Mouse (Mus musculus): Measurements from ENCODE around the gene Tex30. TPM values are rescaled to one million over a fixed set of nuclear protein-coding genes. Genes with fewer than 3 reads are reported as not detected.
"Not testable (repeated sequence)": the region's sequence is repeated elsewhere in the genome, so short reads cannot be mapped to it uniquely, and the experiment has no call there.

Tex30 gene
- polyA plus RNA-seq, 1 experiment from 2014 or later = 41.3 TPM

DNA sequence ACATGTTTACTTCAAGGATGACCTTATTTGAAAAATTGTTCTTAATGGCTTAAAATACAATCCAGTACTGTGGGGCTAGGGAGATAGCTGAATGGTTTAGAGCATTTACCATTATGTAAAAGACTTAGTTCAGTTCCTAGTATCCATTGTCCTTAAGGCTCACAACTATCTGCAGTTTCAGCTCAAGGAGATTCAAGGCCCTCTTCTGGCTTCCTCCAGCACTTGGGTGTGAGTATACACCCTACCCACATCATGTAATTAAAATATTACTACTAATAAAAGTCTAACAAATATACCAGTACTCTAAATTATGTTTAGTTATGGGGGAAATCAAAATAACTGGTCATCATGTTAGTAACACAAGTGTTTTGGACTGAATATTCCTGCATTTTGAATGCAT, 15.3 kb upstream of the Tex30 start:
- Histone ChIP-seq H3K4me2 (peak overlapping the region; percentile 65), H3K9me3 (no peaks in the 10 kb centered on the region), H3K27ac (replicated peaks) (no peak overlapping the region), H3K36me3 (peaks cover 21% of the 10 kb centered on the region), H3K27me3 (no peaks in the 10 kb centered on the region), H3K4me3 (peak overlapping the region; percentile 73; the same call in 1 of the 2 replicates), H3K4me1 (replicated peaks) (peaks cover 29% of the 10 kb centered on the region), H3K9ac (no peak overlapping the region)
- no peak for ATAC-seq (ENCODE audit: low FRiP score, low read depth)

- Histone ChIP-seq H3K36me3 (peaks cover 18% of the 10 kb centered on the region), H3K9me3 (no peaks in the 10 kb centered on the region), H3K4me2 (peak overlapping the region; percentile 84), H3K9ac (peak overlapping the region; percentile 47; the same call in 1 of the 2 replicates), H3K27me3 (no peaks in the 10 kb centered on the region), H3K4me1 (replicated peaks) (peaks cover 14% of the 10 kb centered on the region), H3K4me3 (peak overlapping the region; percentile 65), H3K27ac (replicated peaks) (0 out of 2 replicates have a peak overlapping the region, but pooled peaks have one; percentile 2)
- no peak for ATAC-seq (ENCODE audit: low FRiP score, low read depth)
- WGBS = 15% methylated on average over 5 of the region's 5 CpGs
These were observed 698 bp upstream of the Tex30 start for GRCm38 (mm10) chr1:44102939-44103338.

DNA sequence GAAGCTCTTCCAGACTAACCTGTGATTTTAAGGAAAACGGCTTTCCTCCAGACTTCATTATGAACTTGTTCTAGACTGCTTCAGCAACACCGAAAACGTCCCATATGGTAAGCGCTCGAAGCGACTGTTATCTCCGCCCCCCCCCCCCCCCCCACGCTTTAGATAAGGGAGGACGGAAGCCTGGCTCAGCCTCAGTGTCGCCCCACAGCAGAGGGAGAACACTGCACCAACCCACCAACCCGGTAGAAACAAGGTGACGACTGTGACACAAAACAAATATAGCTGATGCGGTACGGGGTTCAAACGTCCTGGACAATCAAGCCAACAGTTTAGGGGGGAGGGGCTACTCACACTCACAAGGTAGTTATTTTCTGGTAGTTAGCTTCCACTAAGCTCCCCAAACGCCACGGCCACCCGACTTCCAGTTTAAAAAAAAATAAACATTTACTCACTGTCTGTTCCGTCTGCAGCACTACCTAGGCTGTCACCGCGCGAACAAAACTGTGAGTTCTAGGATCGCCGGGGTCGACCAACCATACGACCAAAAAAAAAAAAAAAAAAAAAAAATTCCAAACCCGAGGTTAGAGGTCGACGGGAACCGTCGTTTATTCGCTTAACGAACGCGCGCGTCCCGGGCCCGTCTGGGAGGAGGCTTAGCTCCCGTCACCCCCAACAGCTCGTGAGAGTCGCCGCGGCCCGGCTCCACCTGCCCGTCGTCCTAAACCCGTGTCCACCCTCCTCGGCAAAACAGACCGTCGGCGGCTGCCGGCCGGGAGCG, 604 bp downstream of the Tex30 start:
- peak overlapping the region; percentile 56 for H3K9ac ChIP-seq
- no peaks in the 10 kb centered on the region for H3K9me3 ChIP-seq
- H3K4me3 ChIP-seq = peak overlapping the region; percentile 65
- ATAC-seq (ENCODE audit: low FRiP score, low read depth) = peak; percentile 80
- WGBS = under 1% methylated on average over 54 of the region's 55 CpGs
- no peaks in the 10 kb centered on the region for H3K27me3 ChIP-seq
- H3K4me1 ChIP-seq (replicated peaks) = peaks cover 14% of the 10 kb centered on the region
- H3K27ac ChIP-seq (replicated peaks) = peak overlapping the region; percentile 79
- peaks cover 15% of the 10 kb centered on the region for H3K36me3 ChIP-seq
- peak overlapping the region; percentile 84 for H3K4me2 ChIP-seq

DNA sequence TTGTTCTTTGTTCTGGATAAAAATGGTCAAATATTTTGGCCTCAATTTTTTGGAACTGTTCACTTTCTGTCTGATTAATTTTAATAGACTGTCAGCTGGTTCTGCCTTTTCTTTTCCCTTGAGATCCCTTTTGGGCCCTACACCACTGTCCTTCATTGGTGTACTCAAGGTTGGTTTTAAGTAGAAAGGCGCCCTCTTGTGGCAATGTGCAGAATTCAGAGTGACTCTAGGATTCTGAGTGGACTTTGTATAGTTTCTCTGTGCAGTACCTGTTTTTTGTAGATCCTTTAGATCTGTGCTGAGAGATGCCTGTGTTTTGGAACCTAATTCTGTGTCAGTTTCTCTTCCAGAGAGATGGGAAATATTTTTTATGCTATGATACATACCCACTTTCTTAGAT, 37.6 kb downstream of the Tex30 start:
- no peak overlapping the region for H3K27ac ChIP-seq (replicated peaks)
- no peak overlapping the region for H3K4me3 ChIP-seq
- H3K36me3 ChIP-seq = no peaks in the 10 kb centered on the region
- WGBS = 0% methylated on average over 1 of the region's 1 CpGs
- no peak overlapping the region for H3K9ac ChIP-seq
- no peaks in the 10 kb centered on the region for H3K27me3 ChIP-seq
- H3K9me3 ChIP-seq = no peaks in the 10 kb centered on the region
- ATAC-seq (ENCODE audit: low FRiP score, low read depth) = no peak
- H3K4me2 ChIP-seq = no peak overlapping the region
- H3K4me1 ChIP-seq (replicated peaks) = no peaks in the 10 kb centered on the region

- no peak for ATAC-seq (ENCODE audit: low FRiP score, low read depth)
- H3K9ac ChIP-seq = no peak overlapping the region
- no peak overlapping the region for H3K4me3 ChIP-seq
- no peaks in the 10 kb centered on the region for H3K9me3 ChIP-seq
- WGBS = 97% methylated on average over 6 of the region's 6 CpGs
- no peaks in the 10 kb centered on the region for H3K36me3 ChIP-seq
- H3K27me3 ChIP-seq = no peaks in the 10 kb centered on the region
- no peak overlapping the region for H3K27ac ChIP-seq (replicated peaks)
- H3K4me2 ChIP-seq = no peak overlapping the region
- no peaks in the 10 kb centered on the region for H3K4me1 ChIP-seq (replicated peaks)
These were observed 38.8 kb downstream of the Tex30 start for GRCm38 (mm10) chr1:44063439-44063838.

DNA sequence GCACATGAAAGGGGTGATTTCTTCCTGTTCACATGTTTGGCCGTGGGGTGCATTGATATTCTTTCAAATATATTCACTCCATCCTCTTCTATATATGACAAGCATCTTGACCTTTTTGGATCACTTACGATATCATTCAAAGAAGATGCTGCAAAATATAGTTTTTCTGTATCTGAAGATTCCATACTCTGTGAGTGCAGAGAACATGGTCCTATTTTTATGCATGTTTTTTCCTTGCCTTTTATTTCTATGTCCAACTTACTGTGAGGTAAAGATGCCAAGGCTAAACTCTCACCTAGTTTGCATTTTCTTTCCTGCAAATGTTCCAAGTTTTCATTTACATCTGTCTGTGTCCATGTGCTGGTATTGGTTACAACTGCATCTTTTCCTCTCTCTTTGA, 40.4 kb downstream of the Tex30 start, which contains the start of gene Gm8251:
Gene Gm8251 (minus strand): TSS at position 101 of the 400 bp plus-strand sequence.
- H3K27ac ChIP-seq (replicated peaks) = no peak within 1 kb of the TSS
- ATAC-seq (ENCODE audit: low FRiP score, low read depth) = no peak
- H3K36me3 ChIP-seq = no peaks in the 10 kb centered on the region
- no peaks in the 10 kb centered on the region for H3K9me3 ChIP-seq
- H3K4me3 ChIP-seq = no peak within 1 kb of the TSS
- H3K27me3 ChIP-seq = no peaks in the 10 kb centered on the region
- WGBS = 95% methylated on average over 2 of the region's 2 CpGs
- H3K4me2 ChIP-seq = no peak within 1 kb of the TSS
- H3K4me1 ChIP-seq (replicated peaks) = no peaks in the 10 kb centered on the region
- no peak within 1 kb of the TSS for H3K9ac ChIP-seq

DNA sequence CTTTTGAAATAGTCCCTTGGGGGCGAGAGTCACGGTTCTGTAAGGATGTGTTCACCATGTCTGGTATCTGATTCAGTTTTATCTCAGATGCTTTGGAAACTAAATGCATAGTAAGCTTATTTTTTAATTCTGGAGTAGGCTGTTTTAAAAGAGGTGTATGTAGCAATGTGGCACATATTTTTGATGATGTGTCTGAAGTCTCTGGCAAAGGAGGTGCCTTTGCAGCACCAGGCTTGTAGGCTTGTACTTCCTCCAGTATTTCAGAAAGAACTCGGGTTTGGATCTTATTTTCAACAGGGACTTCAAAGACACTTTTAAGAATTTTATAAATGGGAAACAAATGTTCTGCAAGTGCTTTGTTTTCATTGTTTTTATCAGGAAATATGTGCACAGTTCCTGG, 44.4 kb downstream of the Tex30 start:
- no peak overlapping the region for H3K4me3 ChIP-seq
- WGBS = 92% methylated on average over 3 of the region's 3 CpGs
- no peaks in the 10 kb centered on the region for H3K4me1 ChIP-seq (replicated peaks)
- no peak overlapping the region for H3K4me2 ChIP-seq
- no peak for ATAC-seq (ENCODE audit: low FRiP score, low read depth)
- H3K36me3 ChIP-seq = no peaks in the 10 kb centered on the region
- H3K27me3 ChIP-seq = no peaks in the 10 kb centered on the region
- no peak overlapping the region for H3K27ac ChIP-seq (replicated peaks)
- no peak overlapping the region for H3K9ac ChIP-seq
- no peaks in the 10 kb centered on the region for H3K9me3 ChIP-seq

DNA sequence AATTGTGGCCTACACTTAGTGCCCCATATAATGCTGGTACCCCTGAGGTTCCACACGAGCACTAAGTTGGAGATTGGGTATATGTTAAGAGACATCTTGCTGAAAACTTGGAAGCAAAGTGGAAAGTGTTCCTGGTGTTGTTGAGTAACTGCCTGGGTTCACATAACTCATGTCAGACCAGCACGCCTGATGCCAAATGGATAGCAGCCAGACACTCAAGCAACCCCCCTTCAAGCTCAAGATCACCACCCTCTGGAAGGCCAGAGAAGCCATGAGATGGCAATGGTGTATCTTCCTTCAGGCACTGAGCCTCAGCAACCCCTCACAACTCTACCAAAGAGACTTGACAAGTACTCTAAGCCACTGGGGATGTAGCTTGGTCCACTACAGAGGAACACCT, 55.7 kb downstream of the Tex30 start:
- no peak overlapping the region for H3K4me3 ChIP-seq

DNA sequence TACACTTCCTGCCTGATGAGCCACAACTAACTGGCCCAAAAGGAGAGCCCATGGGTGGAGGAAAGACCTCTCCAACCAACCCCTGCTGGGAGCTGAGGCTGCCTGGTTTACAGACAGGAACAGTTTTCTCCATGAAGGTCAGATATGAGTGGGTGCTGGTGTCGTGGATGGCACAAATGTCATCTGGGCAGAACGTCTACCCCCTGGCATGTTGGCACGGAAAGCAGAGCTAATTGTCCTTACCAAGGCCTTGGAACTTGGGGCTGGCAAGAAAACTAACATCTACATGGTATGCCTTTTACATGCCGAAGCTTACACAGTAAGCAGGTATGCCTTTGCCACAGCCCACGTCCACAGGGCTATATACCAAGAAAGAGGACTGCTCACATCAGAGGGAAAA, 56.6 kb downstream of the Tex30 start:
- ATAC-seq (ENCODE audit: low FRiP score, low read depth); H3K27ac ChIP-seq (replicated peaks); H3K9me3 ChIP-seq; H3K4me3 ChIP-seq; H3K27me3 ChIP-seq; H3K4me1 ChIP-seq (replicated peaks); H3K9ac ChIP-seq; H3K4me2 ChIP-seq; H3K36me3 ChIP-seq: not testable (repeated sequence)
- 90% methylated on average over 5 of the region's 5 CpGs for WGBS

More for the DNA sequence above, 55.7 kb downstream of the Tex30 start:
- Histone ChIP-seq H3K4me1 (replicated peaks) (peaks cover 2% of the 10 kb centered on the region; the same call in 1 of the 2 replicates), H3K36me3 (no peaks in the 10 kb centered on the region), H3K9me3 (no peaks in the 10 kb centered on the region), H3K9ac (no peak overlapping the region), H3K27me3 (no peaks in the 10 kb centered on the region), H3K4me2 (no peak overlapping the region), H3K27ac (replicated peaks) (no peak overlapping the region)
- 95% methylated on average over 2 of the region's 2 CpGs for WGBS
- no peak for ATAC-seq (ENCODE audit: low FRiP score, low read depth)

DNA sequence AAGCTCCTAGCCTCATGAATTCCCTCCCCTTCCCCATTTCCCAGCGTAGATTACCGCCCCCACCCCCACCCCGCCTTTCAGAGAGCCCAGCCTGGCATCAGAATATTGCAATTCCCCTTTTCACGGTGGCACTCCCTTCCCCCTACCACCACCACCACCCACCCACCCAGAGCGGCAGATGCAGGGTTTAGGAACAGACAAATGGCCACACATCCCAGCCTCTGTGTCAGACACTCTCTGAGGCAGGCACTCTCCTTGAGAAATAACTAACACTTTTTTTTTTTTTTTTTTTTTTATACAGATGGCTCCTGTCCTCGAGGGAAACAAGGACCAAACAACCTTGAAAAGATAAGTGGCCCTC, 59.7 kb downstream of the Tex30 start:
- Histone ChIP-seq H3K27ac (replicated peaks) (0 out of 2 replicates have a peak overlapping the region, but pooled peaks have one; percentile 25), H3K36me3 (no peaks in the 10 kb centered on the region), H3K9ac (peak overlapping the region; percentile 58), H3K4me1 (replicated peaks) (peaks cover 5% of the 10 kb centered on the region; the same call in 1 of the 2 replicates), H3K4me2 (peak overlapping the region; percentile 83), H3K4me3 (peak overlapping the region; percentile 50), H3K27me3 (no peaks in the 10 kb centered on the region), H3K9me3 (no peaks in the 10 kb centered on the region)
- under 1% methylated on average over 6 of the region's 6 CpGs for WGBS
- ATAC-seq (ENCODE audit: low FRiP score, low read depth) = peak; percentile 73

DNA sequence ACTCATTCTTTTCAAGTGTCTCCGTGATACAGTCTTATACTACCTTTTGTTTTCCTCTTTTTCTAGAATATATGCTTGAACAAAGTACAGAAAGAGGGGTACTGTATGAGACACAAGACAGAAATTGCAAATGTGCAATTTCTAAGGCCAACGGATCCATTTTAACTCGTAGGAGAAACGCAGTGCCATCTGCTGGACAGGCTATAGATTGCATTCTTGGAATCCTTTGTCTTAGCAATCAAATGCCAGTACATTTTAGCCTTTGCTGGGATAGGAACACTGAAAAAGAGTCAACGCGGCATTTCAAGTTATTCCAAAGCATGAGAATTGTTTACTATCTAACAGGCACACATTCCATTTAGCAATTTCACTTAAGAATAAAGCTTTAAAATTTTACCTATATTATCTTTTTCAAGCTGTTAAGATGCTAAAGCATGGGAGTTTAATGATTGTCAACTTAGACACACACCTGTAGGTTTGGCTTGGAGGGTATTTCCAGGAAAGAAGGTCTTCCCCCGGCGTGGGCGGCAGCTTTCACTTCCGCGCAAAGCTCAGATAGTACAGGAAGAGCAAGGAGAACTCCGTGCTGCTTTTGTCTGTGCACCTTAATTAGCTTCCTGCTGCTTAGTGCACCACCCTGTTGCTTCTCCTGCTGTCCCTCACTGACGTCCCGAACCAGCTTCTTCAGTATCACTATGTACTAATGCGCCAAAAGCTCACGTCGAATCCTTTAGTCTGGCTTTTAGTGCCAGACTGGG, 60.3 kb downstream of the Tex30 start:
- Histone ChIP-seq H3K9ac (peak overlapping the region; percentile 58), H3K27ac (replicated peaks) (peak overlapping the region; percentile 25; the same call in 1 of the 2 replicates), H3K4me2 (peak overlapping the region; percentile 83), H3K4me1 (replicated peaks) (peaks cover 5% of the 10 kb centered on the region; the same call in 1 of the 2 replicates), H3K9me3 (no peaks in the 10 kb centered on the region), H3K4me3 (peak overlapping the region; percentile 50), H3K36me3 (no peaks in the 10 kb centered on the region), H3K27me3 (no peaks in the 10 kb centered on the region)
- peak; percentile 83 for ATAC-seq (ENCODE audit: low FRiP score, low read depth)
- WGBS = 2% methylated on average over 17 of the region's 17 CpGs

All from hindbrain, embryonic 15.5 days (tissue).